Mouse (Mus musculus) myocyte (in vitro differentiated cells): Measurements from ENCODE around the gene Ppp2r2c. TPM values are rescaled to one million over a fixed set of nuclear protein-coding genes. Genes with fewer than 3 reads are reported as not detected.

Source experiments
- H3K27me3 ChIP-seq: one replicate; pipeline ENCODE4 v1.6.1; 2011; ENCODE audit not compliant: control insufficient read depth, insufficient read depth, insufficient read length
- H3K36me3 ChIP-seq: one replicate; pipeline ENCODE4 v1.6.1; 2011; ENCODE audit not compliant: control insufficient read depth, insufficient read depth
- H3K4me2 ChIP-seq: one replicate; pipeline ENCODE4 v1.6.1; 2011; ENCODE audit warnings: low read depth, control low read depth
- H3K4me3 ChIP-seq: one replicate; pipeline ENCODE4 v1.5.1; 2011; ENCODE audit warnings: mild to moderate bottlenecking, control low read depth, moderate library complexity
- H3K79me2 ChIP-seq: one replicate; pipeline ENCODE4 v1.6.1; 2011; ENCODE audit not compliant: control insufficient read depth, insufficient read depth
- H3ac ChIP-seq: one replicate; pipeline ENCODE4 v1.6.1; 2011; ENCODE audit not compliant: control insufficient read depth, insufficient read length
- CEBPB ChIP-seq: IDR thresholded peaks from 2 replicates; pipeline ENCODE4 v1.6.1; 2011; ENCODE audit warnings: mild to moderate bottlenecking, moderate library complexity; ENCODE audit not compliant: poor library complexity, insufficient read depth, severe bottlenecking
- E2F4 ChIP-seq: IDR thresholded peaks from one replicate; pipeline ENCODE4 v1.6.1; 2011; ENCODE audit warnings: mild to moderate bottlenecking, control low read depth, moderate library complexity; ENCODE audit not compliant: insufficient read depth
- MAX ChIP-seq: IDR thresholded peaks from one replicate; pipeline ENCODE4 v1.6.1; 2011; ENCODE audit warnings: low read depth, mild to moderate bottlenecking, control low read depth
- MYOD1 ChIP-seq, 3 experiments: IDR thresholded peaks; one replicate each; pipeline ENCODE4 v1.6.1; 2011; ENCODE audit warnings: control low read depth in 2 of 3, low read depth in 2 of 3, mild to moderate bottlenecking in 2 of 3, moderate library complexity in 1 of 3; ENCODE audit not compliant: insufficient read length in 2 of 3, control insufficient read depth in 1 of 3
- MYOG ChIP-seq, 3 experiments: IDR thresholded peaks; one replicate each; pipeline ENCODE4 v1.6.1; 2011; ENCODE audit warnings: control low read depth in 2 of 3, low read depth in 2 of 3, mild to moderate bottlenecking in 2 of 3; ENCODE audit not compliant: insufficient read length in 2 of 3, control insufficient read depth in 1 of 3, insufficient read depth in 1 of 3
- POLR2A ChIP-seq: IDR thresholded peaks from one replicate; pipeline ENCODE4 v1.6.1; 2011; ENCODE audit warnings: low read depth, mild to moderate bottlenecking, control low read depth, moderate library complexity; ENCODE audit not compliant: insufficient read length
- POLR2AphosphoS2 ChIP-seq: IDR thresholded peaks from one replicate; pipeline ENCODE4 v1.6.1; 2011; ENCODE audit warnings: low read depth, control low read depth; ENCODE audit not compliant: insufficient read length
- REST ChIP-seq: IDR thresholded peaks from one replicate; pipeline ENCODE4 v1.6.1; 2011; ENCODE audit warnings: mild to moderate bottlenecking, control low read depth, moderate library complexity; ENCODE audit not compliant: insufficient read depth, insufficient read length
- SRF ChIP-seq: IDR thresholded peaks from one replicate; pipeline ENCODE4 v1.6.1; 2011; ENCODE audit warnings: low read depth; ENCODE audit not compliant: control insufficient read depth, insufficient read length
- TCF12 ChIP-seq: IDR thresholded peaks from one replicate; pipeline ENCODE4 v1.6.1; 2011; ENCODE audit warnings: mild to moderate bottlenecking, control low read depth; ENCODE audit not compliant: poor library complexity, insufficient read depth, severe bottlenecking
- TCF3 ChIP-seq: IDR thresholded peaks from one replicate; pipeline ENCODE4 v1.6.1; 2011; ENCODE audit warnings: low read depth, control low read depth; ENCODE audit not compliant: insufficient read length
- USF1 ChIP-seq: IDR thresholded peaks from one replicate; pipeline ENCODE4 v1.6.1; 2011; ENCODE audit warnings: low read depth, mild to moderate bottlenecking, control low read depth, moderate library complexity
- polyA plus RNA-seq: library from polyadenylated mRNA; unstranded; fragments of >200 nt; fragmentation: generic; extraction: Trizol; gene quantifications from one replicate; pipeline ENCODE4 v1.2.1, GENCODE M21; 2012; ENCODE audit warnings: missing spikeins

Gene Ppp2r2c
- polyA plus RNA-seq, 1 experiment = 0.01 TPM

DNA sequence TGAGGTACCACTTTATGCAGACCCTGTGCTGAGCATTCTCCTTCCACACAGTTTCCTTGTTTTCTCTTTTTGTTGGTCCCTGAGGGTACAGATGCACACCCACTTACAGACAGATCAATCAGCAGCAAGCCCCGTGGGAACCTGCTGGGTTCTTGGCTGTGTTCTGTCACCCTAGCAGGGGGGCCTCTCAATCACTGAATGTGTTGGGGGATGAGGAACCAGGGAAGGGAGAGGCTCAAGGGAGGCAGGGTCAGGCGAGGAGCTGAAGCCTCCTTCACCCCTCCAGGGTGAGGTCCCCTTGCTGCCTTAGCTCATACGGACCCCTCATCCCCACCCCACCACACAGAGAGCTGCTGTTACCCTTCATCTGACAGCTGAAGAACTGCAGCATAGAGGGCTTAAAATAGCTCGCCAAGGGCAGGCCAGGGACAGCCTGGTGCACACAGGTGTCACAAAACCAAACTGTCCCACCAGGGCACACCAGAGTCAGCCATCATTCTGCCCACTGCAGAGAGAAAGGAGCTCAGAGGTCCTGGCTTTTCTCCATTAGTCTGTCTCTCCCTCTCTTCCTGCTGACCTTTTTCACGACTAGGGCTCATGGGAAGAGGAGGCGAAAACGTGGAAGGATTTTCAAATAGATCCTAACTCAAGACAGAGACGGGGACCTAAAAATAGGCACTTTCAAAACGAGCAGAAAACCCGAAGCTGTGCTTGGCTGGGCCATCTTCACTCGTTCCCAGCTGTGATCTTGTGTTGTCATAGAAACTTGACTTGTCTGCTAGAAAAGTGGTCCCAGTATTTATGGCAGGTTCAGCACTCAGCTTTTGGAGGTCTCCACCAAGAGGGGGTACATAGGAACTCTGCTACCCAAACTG lies 55.8 kb downstream of the Ppp2r2c start:
- TF ChIP-seq MYOG (IDR thresholded peaks at IDR 0.05; ENCODE audit: control insufficient read depth in 1 of 3, insufficient read depth in 1 of 3, insufficient read length in 2 of 3, low read depth in 2 of 3) (peak in 1 of 3 experiments; percentile 11), MYOD1 (IDR thresholded peaks at IDR 0.05; ENCODE audit: control insufficient read depth in 1 of 3, insufficient read length in 2 of 3, low read depth in 2 of 3) (peak in 2 of 3 experiments; percentile 12 to 40), POLR2AphosphoS2 (no peak), TCF3 (no peak)
- Histone ChIP-seq H3K4me2 (no peak overlapping the region), H3ac (no peak overlapping the region), H3K79me2 (no peaks in the 10 kb centered on the region), H3K4me3 (no peak overlapping the region), H3K36me3 (no peaks in the 10 kb centered on the region), H3K27me3 (peaks cover 32% of the 10 kb centered on the region)

- TF ChIP-seq POLR2AphosphoS2 (no peak), TCF12 (no peak), MYOG (IDR thresholded peaks at IDR 0.05; ENCODE audit: control insufficient read depth in 1 of 3, insufficient read depth in 1 of 3, insufficient read length in 2 of 3, low read depth in 2 of 3) (no peak), CEBPB (no peak), MYOD1 (IDR thresholded peaks at IDR 0.05; ENCODE audit: control insufficient read depth in 1 of 3, insufficient read length in 2 of 3, low read depth in 2 of 3) (no peak), MAX (no peak), USF1 (no peak), E2F4 (no peak), REST (no peak), TCF3 (no peak), POLR2A (no peak), SRF (no peak)
- H3K4me3 ChIP-seq = no peak overlapping the region
- H3K27me3 ChIP-seq = peaks cover 21% of the 10 kb centered on the region
- H3ac ChIP-seq = no peak overlapping the region
- no peaks in the 10 kb centered on the region for H3K36me3 ChIP-seq
- H3K4me2 ChIP-seq = no peak overlapping the region
- H3K79me2 ChIP-seq = no peaks in the 10 kb centered on the region
Observed at GRCm38 (mm10) chr5:36928701-36929100, 60.4 kb downstream of the Ppp2r2c start.

- H3K4me2 ChIP-seq = no peak overlapping the region
- TF ChIP-seq POLR2AphosphoS2 (no peak), USF1 (no peak), TCF3 (no peak), SRF (no peak), TCF12 (no peak), MYOG (IDR thresholded peaks at IDR 0.05; ENCODE audit: control insufficient read depth in 1 of 3, insufficient read depth in 1 of 3, insufficient read length in 2 of 3, low read depth in 2 of 3) (no peak), MAX (no peak), CEBPB (no peak), REST (no peak), E2F4 (no peak), POLR2A (no peak), MYOD1 (IDR thresholded peaks at IDR 0.05; ENCODE audit: control insufficient read depth in 1 of 3, insufficient read length in 2 of 3, low read depth in 2 of 3) (no peak)
- H3K4me3 ChIP-seq = no peak overlapping the region
- H3K79me2 ChIP-seq = no peaks in the 10 kb centered on the region
- H3K27me3 ChIP-seq = peaks cover 28% of the 10 kb centered on the region
- H3ac ChIP-seq = no peak overlapping the region
- H3K36me3 ChIP-seq = no peaks in the 10 kb centered on the region
Observed at GRCm38 (mm10) chr5:36929376-36929775, 61.1 kb downstream of the Ppp2r2c start.

GRCm38 (mm10) chr5:36933383-36933782 lies 65.1 kb downstream of the Ppp2r2c start:
- H3K27me3 ChIP-seq = peaks cover 53% of the 10 kb centered on the region
- H3ac ChIP-seq = no peak overlapping the region
- no peaks in the 10 kb centered on the region for H3K36me3 ChIP-seq
- H3K4me2 ChIP-seq = no peak overlapping the region
- H3K79me2 ChIP-seq = no peaks in the 10 kb centered on the region
- TF ChIP-seq MYOG (IDR thresholded peaks at IDR 0.05; ENCODE audit: control insufficient read depth in 1 of 3, insufficient read depth in 1 of 3, insufficient read length in 2 of 3, low read depth in 2 of 3) (no peak), TCF12 (no peak), USF1 (no peak), SRF (no peak), CEBPB (no peak), MAX (no peak), MYOD1 (IDR thresholded peaks at IDR 0.05; ENCODE audit: control insufficient read depth in 1 of 3, insufficient read length in 2 of 3, low read depth in 2 of 3) (no peak), E2F4 (no peak), REST (no peak), TCF3 (no peak), POLR2A (no peak), POLR2AphosphoS2 (no peak)
- H3K4me3 ChIP-seq = no peak overlapping the region
